Mouse (Mus musculus) retina, postnatal 7 days (tissue): ENCODE measurements around the gene Rabgap1l.
"Not testable (repeated sequence)": the region's sequence is repeated elsewhere in the genome, so short reads cannot be mapped to it uniquely, and the experiment has no call there.

ENCODE experiments used
- DNase-seq: peaks from one replicate; pipeline ENCODE4 v3.0.0-alpha.2; 2012; ENCODE audit warnings: low read depth, low spot score

Rabgap1l gene

GRCm38 (mm10) chr1:160703813-160704212, 89.2 kb downstream of the Rabgap1l start:
- DNase-seq = no peak

GRCm38 (mm10) chr1:160693094-160693447, 99.9 kb downstream of the Rabgap1l start:
- peak; percentile 8 for DNase-seq

GRCm38 (mm10) chr1:160692224-160693093, 100.6 kb downstream of the Rabgap1l start:
- DNase-seq = no peak

- DNase-seq = no peak
These were observed 101.8 kb downstream of the Rabgap1l start for GRCm38 (mm10) chr1:160691196-160691590.

GRCm38 (mm10) chr1:160690516-160691195, 102.4 kb downstream of the Rabgap1l start:
- no peak for DNase-seq

GRCm38 (mm10) chr1:160689511-160689910, 103.5 kb downstream of the Rabgap1l start:
- no peak for DNase-seq

GRCm38 (mm10) chr1:160684251-160684650, 108.8 kb downstream of the Rabgap1l start:
- no peak for DNase-seq

- no peak for DNase-seq
These were observed 111.5 kb downstream of the Rabgap1l start for GRCm38 (mm10) chr1:160681398-160682050.

- no peak for DNase-seq
These were observed 118.2 kb downstream of the Rabgap1l start for GRCm38 (mm10) chr1:160674763-160675162.

- DNase-seq = no peak
These were observed 120.8 kb downstream of the Rabgap1l start for GRCm38 (mm10) chr1:160672088-160672814.

- DNase-seq = no peak
These were observed 137.1 kb downstream of the Rabgap1l start for GRCm38 (mm10) chr1:160655806-160656470.

GRCm38 (mm10) chr1:160651691-160652090, 141.3 kb downstream of the Rabgap1l start:
- DNase-seq = no peak

- no peak for DNase-seq
These were observed 147.6 kb downstream of the Rabgap1l start for GRCm38 (mm10) chr1:160645416-160645815.

GRCm38 (mm10) chr1:160628213-160628932, 164.6 kb downstream of the Rabgap1l start:
- DNase-seq = no peak

- not testable (repeated sequence) for DNase-seq
These were observed 168.5 kb downstream of the Rabgap1l start for GRCm38 (mm10) chr1:160624354-160625120.

GRCm38 (mm10) chr1:160618201-160618600, 174.8 kb downstream of the Rabgap1l start:
- no peak for DNase-seq

- no peak for DNase-seq
These were observed 186.6 kb downstream of the Rabgap1l start for GRCm38 (mm10) chr1:160606425-160606824.

- not testable (repeated sequence) for DNase-seq
These were observed 189.7 kb downstream of the Rabgap1l start for GRCm38 (mm10) chr1:160603312-160603711.

GRCm38 (mm10) chr1:160597369-160597768, 195.6 kb downstream of the Rabgap1l start:
- no peak for DNase-seq

- DNase-seq = no peak
These were observed 196.1 kb downstream of the Rabgap1l start for GRCm38 (mm10) chr1:160596948-160597270.
